Mouse (Mus musculus) cerebellum, adult 2 months (tissue): ENCODE data around the gene Cask. TPM values are rescaled to one million over a fixed set of nuclear protein-coding genes. Genes with fewer than 3 reads are reported as not detected.

Experiments
- DNase-seq, 2 experiments: peaks; one replicate each; pipeline ENCODE4 v3.0.0; 2021
- H3K27ac ChIP-seq: fragments of 200-500 bp; 2 replicates; pipeline ENCODE4 v1.5.1; 2012; ENCODE audit warnings: low read length, control low read depth, inconsistent platforms; ENCODE audit not compliant: insufficient read depth
- H3K27me3 ChIP-seq: fragments of 200-500 bp; 2 replicates; pipeline ENCODE4 v1.6.1; 2012; ENCODE audit warnings: inconsistent platforms, mild to moderate bottlenecking, low read length, moderate library complexity; ENCODE audit not compliant: control insufficient read depth, insufficient read depth
- H3K4me1 ChIP-seq: fragments of 200-500 bp; 2 replicates; pipeline ENCODE4 v1.6.1; 2011; ENCODE audit warnings: low read length; ENCODE audit not compliant: control insufficient read depth, insufficient read depth
- H3K4me3 ChIP-seq: fragments of 200-500 bp; replicated peaks from 2 replicates; pipeline ENCODE3; 2011; ENCODE audit warnings: mild to moderate bottlenecking, low read depth, low read length, control low read depth; ENCODE audit not compliant: insufficient read depth
- CTCF ChIP-seq: fragments of 200-500 bp; IDR thresholded peaks from 2 replicates; pipeline ENCODE4 v1.5.1; 2011; ENCODE audit warnings: low read depth, mild to moderate bottlenecking, control low read depth, low read length, moderate library complexity, borderline replicate concordance; ENCODE audit not compliant: insufficient read depth
- POLR2A ChIP-seq: fragments of 200-500 bp; IDR thresholded peaks from 2 replicates; pipeline ENCODE4 v1.6.1; 2011; ENCODE audit warnings: low read length, control low read depth, borderline replicate concordance; ENCODE audit not compliant: insufficient read depth
- WGBS: fragments of 180-500 bp; shearing (Covaris S2); methylation state at CpG from one replicate; pipeline ENCODE4 v1.1.7; 2018; 5-methylcytosine and 5-hydroxymethylcytosine counted together
- polyA plus RNA-seq: library from polyadenylated mRNA; depleted of rRNA; stranded (reverse); fragments of >200 nt; gene quantifications from 2 replicates; pipeline ENCODE4 v1.2.3, GENCODE M21; 2012

The Cask gene
- polyA plus RNA-seq, 1 experiment, result 24.5 TPM

DNA sequence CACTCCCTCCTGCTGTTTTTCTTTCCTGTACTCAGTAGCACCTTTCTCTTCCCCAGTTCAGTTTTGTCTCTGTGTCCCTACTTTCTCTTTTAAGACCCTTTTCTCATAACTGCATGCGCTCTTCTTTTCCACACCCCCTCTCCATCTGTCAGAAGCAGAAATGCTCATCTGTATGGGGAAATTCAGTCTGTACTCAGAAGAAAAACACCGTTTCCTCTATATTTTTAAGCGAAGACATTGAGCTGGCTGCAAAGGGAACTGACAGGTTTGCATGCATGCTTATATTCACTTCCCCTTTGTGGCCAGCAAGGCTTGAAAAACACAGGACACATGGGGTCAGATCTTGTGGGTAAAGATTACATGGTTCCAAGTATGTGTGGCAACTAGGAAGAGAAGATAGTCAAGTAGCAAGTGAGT lies 196.2 kb downstream of the Cask start:
- TF ChIP-seq CTCF (no peak), POLR2A (no peak)
- no peak overlapping the region for H3K27ac ChIP-seq
- H3K4me1 ChIP-seq, result 0 out of 2 replicates have a peak, but pooled peaks cover 2% of the 10 kb centered on the region
- DNase-seq, result no peak
- WGBS, result 72% methylated on average over 3 of the region's 3 CpGs
- no peaks in the 10 kb centered on the region for H3K27me3 ChIP-seq
- H3K4me3 ChIP-seq, result no peak overlapping the region

DNA sequence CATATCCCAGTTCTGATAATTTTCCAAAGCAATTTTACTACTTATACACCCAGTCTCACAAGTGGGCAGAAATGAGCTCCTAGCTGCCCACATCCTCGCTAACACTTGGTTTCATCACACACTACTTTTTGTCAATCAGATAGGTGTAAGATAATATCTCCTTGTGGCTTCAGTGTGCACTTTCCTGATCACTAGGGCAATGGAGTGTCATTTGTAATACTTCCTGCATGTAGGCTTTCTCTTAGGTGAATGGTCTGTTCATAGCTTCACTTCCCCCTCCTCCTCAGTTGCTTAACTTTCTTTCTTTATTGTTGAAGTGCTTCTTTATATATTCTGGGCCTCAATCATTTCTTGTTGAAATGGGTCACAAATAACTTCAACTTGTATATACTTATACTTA lies 198.9 kb downstream of the Cask start:
- Histone ChIP-seq H3K27me3 (no peaks in the 10 kb centered on the region), H3K27ac (no peak overlapping the region), H3K4me1 (0 out of 2 replicates have a peak, but pooled peaks cover 2% of the 10 kb centered on the region), H3K4me3 (no peak overlapping the region)
- no peak for TF ChIP-seq POLR2A
- no peak for TF ChIP-seq CTCF
- DNase-seq, result no peak
- WGBS, result 96% methylated on average over 1 of the region's 1 CpGs

DNA sequence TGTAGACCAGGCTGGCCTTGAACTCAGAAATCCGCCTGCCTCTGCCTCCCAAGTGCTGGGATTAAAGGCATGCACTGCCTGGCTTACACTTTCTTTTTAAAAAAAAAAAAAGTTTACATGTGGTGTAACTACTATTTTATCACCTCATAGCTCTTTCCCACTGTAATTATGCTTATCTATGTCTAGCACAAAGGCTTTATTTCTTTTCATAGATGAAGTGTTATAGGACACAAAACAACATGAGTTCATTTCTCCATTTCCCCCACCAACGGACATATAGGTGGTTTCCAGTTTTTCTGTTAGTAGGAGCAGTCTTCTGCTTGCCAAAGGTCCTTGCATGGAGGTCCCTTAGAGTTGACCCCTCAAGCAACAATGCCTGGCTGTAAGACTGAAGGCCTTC lies 199.3 kb downstream of the Cask start:
- H3K27ac ChIP-seq, result no peak overlapping the region
- WGBS, result 95% methylated on average over 2 of the region's 2 CpGs
- H3K27me3 ChIP-seq, result no peaks in the 10 kb centered on the region
- H3K4me1 ChIP-seq, result 0 out of 2 replicates have a peak, but pooled peaks cover 2% of the 10 kb centered on the region
- TF ChIP-seq POLR2A, result no peak
- TF ChIP-seq CTCF, result no peak
- no peak overlapping the region for H3K4me3 ChIP-seq
- DNase-seq, result no peak

DNA sequence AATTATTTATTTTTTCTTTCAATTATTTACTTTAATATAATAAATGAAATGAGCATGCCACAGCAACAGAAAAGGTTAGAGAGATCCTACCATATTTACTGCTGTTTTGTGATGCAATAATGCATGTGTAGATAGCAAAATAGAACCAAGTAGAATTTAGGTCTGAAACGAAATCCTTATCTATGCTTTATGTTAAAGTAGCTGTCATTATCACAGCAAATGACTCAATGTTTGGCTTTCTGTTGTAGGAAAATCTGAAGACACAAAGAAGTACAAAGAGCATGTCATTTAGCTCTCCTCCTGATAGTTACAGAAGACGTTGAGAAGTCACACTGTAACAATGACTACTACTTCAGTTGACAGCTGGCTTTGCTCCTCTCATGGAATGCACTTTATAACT lies 212.3 kb downstream of the Cask start:
- Histone ChIP-seq H3K27ac (no peak overlapping the region), H3K4me3 (no peak overlapping the region), H3K27me3 (no peaks in the 10 kb centered on the region), H3K4me1 (no peaks in the 10 kb centered on the region)
- 51% methylated on average over 2 of the region's 2 CpGs for WGBS
- no peak for DNase-seq
- TF ChIP-seq POLR2A, result no peak
- no peak for TF ChIP-seq CTCF

DNA sequence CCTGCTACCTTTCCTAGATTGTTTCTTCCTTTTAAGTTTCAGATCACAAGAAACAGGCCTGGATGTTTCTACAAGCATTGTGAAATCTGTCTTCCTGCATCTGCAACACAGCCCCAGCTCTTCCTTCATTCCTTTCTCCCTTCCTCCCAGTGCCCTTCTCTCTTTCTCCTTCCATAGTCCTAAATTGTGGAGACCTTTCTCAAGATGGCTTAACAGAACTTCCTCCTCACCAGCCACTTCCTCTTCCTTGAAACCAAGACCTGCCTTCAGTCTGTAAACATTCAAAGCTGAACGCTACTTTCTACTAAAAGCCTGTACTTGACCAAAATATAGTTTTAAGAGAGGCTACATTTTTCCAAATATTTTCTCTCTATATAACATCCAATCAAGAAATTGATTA lies 214.8 kb downstream of the Cask start:
- Histone ChIP-seq H3K27me3 (no peaks in the 10 kb centered on the region), H3K4me3 (no peak overlapping the region), H3K4me1 (no peaks in the 10 kb centered on the region), H3K27ac (no peak overlapping the region)
- 94% methylated on average over 1 of the region's 1 CpGs for WGBS
- TF ChIP-seq POLR2A, result no peak
- TF ChIP-seq CTCF, result no peak
- DNase-seq, result no peak

DNA sequence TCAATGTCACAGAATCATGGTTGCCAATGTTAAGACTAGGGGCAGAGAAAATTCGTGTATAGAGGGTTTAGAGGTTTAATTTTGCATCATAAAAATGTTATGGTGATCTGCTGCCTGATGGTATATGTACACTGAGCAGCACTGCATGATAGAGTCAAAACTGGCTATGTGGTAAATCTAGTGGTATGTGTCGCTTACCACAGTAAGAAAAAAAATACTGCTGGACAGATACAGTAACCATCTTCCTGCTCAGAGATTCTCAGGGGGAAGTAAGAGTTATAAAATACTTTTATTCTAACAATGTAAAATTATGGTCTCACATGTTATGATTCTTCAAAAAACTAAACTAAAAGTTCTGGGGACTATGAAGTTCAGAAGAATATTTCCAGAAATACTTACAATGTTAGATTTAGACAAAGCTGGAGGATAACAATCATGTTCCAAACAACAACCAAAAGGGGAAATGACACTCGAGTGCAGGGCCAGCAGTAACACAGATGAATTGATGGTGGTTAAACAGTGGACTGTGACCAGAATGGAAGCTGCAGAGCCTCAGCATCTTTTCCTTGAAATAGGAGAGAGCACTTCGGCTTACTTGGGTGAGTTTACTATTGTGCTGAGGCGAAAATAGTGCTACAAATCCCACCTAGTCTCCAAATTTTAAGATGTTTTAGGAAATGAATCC lies 219.4 kb downstream of the Cask start, which contains the start of gene Gpr34:
Gene Gpr34, plus strand, starts transcription at position 491 of the 685 bp plus-strand sequence.
- 79% methylated on average over 5 of the region's 5 CpGs for WGBS
- Histone ChIP-seq H3K27ac (no peak within 1 kb of the TSS), H3K27me3 (no peaks in the 10 kb centered on the region), H3K4me1 (no peaks in the 10 kb centered on the region), H3K4me3 (no peak within 1 kb of the TSS)
- TF ChIP-seq CTCF (no peak), POLR2A (no peak)
- DNase-seq, result no peak

DNA sequence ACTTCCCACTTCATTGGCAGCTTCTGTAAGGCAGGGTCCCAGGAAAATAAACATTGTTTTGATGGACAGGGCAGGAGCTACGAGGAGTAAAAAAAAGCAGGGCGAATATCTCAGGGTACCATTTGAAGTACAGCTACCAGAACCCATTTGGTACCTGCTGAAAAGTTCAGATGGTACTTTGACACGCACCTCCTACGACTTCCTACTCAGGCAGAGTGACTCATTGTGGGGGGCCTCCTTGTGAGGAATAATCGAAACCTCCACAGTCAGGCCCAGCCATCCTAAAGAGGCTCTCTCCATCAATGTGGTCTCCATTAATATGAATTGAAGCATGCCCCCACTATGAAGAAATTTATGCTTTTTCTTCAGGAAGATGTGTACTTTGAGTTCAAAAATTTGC lies 228.5 kb downstream of the Cask start:
- WGBS, result 93% methylated on average over 5 of the region's 5 CpGs
- TF ChIP-seq POLR2A (no peak), CTCF (no peak)

DNA sequence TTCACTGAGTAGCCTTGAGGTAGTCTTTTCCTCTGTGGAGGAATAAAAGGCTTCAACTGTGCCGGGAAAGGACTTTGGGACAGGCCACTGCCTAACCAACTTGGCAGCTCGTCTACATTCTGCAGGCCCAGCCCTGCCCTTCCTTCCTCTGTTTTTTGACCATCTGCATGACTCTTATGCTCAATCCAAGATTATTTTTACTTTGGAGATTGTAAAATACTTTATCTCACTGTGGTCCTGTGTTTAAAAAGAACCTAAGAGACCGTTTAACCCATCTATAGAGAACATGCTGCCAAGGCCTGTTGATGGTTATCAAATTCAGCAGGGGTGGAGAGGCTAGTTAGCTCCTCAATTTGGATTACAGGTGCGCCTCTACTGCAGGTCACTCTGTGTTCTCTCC lies 229.7 kb downstream of the Cask start:
- Histone ChIP-seq H3K27me3 (no peaks in the 10 kb centered on the region), H3K4me1 (no peaks in the 10 kb centered on the region), H3K27ac (no peak overlapping the region), H3K4me3 (no peak overlapping the region)
- TF ChIP-seq POLR2A (no peak), CTCF (no peak)
- WGBS, result 50% methylated on average over 4 of the region's 4 CpGs
- no peak for DNase-seq

More for the DNA sequence above, 228.5 kb downstream of the Cask start:
- no peaks in the 10 kb centered on the region for H3K4me1 ChIP-seq
- H3K27me3 ChIP-seq, result no peaks in the 10 kb centered on the region
- no peak overlapping the region for H3K4me3 ChIP-seq
- no peak for DNase-seq
- no peak overlapping the region for H3K27ac ChIP-seq
